Mouse (Mus musculus): ENCODE data around the gene Mei1.
"Not testable (repeated sequence)": the region's sequence is repeated elsewhere in the genome, so short reads cannot be mapped to it uniquely, and the experiment has no call there.

Gene Mei1

DNA sequence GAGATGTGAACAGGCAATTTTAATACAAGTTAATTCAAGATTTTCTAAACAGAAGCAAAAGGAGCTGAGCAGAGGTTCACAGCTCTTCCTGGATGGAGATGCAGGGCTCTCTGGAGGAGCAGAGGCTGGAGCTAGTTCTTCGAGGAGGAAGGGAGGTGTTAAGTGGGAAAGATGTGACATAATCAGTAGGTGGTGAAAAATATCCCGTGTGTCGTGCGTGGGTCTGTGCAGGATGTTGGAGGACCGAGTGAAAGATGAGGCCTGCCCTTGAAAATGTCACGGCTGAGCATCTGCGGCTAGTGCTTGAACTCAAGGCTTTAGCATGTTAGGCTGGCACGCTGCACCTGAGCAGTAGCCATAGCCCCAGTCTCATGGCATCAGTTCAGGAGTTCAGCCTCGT is 15.8 kb downstream of the Mei1 start:
- no peak for DNase-seq (ENCODE audit: low spot score in 2 of 2)

- no peak for DNase-seq (ENCODE audit: low spot score in 2 of 2)
These were observed 16.3 kb downstream of the Mei1 start for GRCm38 (mm10) chr15:82086131-82086530.

GRCm38 (mm10) chr15:82087266-82087665 is 17.5 kb downstream of the Mei1 start:
- no peak for DNase-seq (ENCODE audit: low spot score in 2 of 2)

- DNase-seq (ENCODE audit: low spot score in 2 of 2): no peak
These were observed 21.3 kb downstream of the Mei1 start for GRCm38 (mm10) chr15:82091061-82091460.

GRCm38 (mm10) chr15:82106953-82107555 is 37.3 kb downstream of the Mei1 start:
- DNase-seq (ENCODE audit: low spot score in 2 of 2): peak in 1 of 2 experiments; percentile 34

DNA sequence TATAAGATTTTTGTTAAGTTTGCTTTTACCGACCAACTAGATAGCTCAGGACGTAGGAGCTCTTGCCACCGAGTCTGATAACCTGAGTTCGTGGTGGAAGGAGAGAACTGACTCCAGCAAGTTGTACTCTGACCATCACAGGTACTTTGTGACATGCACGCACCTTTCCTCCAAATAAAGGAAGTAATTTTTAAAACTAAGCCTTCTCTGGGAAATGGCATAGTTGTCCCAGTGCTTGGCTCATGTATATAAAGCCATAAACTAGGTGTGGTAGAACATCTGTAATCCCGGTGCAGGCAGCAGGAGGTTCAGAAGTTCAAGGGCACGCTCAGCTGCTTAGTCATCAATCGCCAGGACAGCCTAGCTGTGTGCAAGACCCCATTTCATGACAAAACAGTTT is 50.7 kb downstream of the Mei1 start:
- DNase-seq (ENCODE audit: low spot score in 2 of 2): no peak

GRCm38 (mm10) chr15:82126690-82127089 is 56.9 kb downstream of the Mei1 start:
- not testable (repeated sequence) for DNase-seq (ENCODE audit: low spot score in 2 of 2)

DNA sequence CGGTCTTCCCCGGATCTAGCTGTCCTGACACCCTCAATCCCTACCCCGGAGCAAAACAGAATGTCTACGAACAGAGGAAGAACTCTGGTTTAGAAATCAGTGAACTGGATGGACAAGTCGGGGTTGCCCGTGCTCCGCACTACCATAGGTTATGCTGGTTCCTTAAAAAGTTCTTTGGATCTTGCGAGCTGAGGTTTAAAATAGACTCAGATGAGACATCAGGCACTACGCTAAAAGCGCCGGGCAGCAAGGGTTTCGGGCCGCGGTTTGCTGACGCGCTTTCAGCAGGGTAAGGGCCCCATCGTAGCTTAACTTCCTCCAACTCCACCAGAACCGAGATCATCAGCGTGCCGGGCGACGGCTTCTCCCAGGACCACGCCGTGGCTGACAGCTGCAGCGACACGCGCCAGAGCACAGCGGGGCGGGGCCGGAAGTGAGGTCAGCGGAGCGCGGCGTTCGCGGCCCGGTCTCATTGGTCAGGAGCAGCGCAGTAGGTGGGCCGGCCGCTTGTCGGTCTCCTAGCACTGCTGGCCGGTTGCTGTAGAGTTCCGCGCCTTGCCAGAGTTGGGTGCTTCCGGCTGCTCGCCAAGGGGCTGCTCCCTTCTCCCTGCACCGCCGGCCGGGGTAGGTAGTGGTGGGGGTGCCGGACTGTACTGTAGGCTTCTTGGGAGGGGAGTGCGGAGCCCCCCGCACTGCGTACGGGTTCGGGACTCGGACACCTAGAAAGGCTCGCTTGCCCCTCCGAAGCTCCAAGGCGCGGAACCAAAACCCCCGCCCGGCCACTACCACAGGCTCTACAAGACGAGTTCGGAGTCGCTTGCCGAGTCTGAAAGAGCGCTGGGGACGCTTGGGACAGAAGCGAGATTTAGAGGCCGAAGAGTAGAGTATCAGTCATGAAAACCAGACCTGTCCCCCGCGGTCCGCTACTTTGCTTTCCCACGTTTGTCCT is 57.9 kb downstream of the Mei1 start, which contains the start of gene Ccdc134:
Ccdc134 (plus strand) TSS at position 497 of the 949 bp plus-strand sequence.
- peak; percentile 90 to 96 for DNase-seq (ENCODE audit: low spot score in 2 of 2)

- DNase-seq (ENCODE audit: low spot score in 2 of 2): no peak
These were observed 58.6 kb downstream of the Mei1 start for GRCm38 (mm10) chr15:82128398-82128797.

- DNase-seq (ENCODE audit: low spot score in 2 of 2): no peak
These were observed 60.8 kb downstream of the Mei1 start for GRCm38 (mm10) chr15:82130599-82130998.

DNA sequence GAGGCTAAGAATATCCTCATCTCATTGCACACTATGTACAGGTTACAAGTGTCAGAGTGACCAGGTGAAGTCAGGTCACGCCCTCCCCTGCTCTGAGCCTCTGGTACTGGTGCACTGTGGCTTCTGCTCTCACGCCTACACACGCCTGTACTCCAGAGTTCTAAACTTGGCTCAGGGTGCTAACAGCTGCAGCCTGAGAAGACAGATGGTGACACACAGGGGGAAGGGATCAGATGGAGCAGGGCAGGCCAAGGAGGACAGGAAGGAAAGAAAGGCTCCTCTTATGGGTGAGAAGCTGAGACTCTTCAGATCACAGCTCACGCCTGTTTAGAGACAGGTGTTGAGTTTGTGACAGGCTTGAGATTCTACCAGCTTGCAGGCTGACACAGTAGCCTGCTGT is 65.6 kb downstream of the Mei1 start:
- no peak for DNase-seq (ENCODE audit: low spot score in 2 of 2)

DNA sequence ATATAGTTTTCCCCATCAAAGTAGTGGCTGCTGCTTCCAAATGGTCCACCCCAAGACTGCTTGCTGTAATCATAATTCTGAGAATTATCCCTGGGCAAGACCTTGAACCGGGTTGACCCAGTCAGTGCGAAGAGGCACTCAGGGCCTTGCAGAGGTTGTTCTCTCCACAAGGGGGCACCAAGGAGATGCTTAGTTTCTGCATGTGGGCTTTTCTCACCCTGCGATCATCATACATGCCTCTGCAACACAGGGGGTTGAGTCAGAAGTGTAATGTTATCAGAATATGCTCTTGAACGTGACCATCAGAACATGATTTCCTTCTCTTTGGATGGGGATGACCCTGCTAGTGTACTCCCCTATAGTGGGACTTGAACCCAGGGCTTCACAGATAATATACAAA is 68.8 kb downstream of the Mei1 start:
- peak in 1 of 2 experiments; percentile 68 for DNase-seq (ENCODE audit: low spot score in 2 of 2)

DNA sequence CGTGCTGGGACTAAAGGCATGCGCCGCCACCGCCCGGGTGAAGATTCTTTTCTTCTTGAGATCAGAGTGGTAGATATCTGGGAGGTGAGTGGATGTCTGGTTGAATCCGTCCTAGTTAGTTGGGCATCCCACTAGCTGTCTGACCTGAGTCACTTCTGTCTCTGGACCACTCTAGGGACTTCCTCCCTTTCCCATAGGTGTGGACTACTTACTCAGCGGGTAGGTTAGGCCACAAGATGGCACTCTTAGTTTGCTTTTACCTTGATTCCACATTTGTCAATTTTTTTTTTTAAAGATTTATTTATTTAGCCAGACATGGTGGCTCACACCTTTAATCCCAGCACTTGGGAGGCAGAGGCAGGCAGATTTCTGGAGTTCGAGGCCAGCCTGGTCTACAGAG is 69.4 kb downstream of the Mei1 start:
- no peak for DNase-seq (ENCODE audit: low spot score in 2 of 2)

- DNase-seq (ENCODE audit: low spot score in 2 of 2): no peak
These were observed 70.6 kb downstream of the Mei1 start for GRCm38 (mm10) chr15:82140355-82140754.

GRCm38 (mm10) chr15:82144157-82144556 is 74.4 kb downstream of the Mei1 start:
- no peak for DNase-seq (ENCODE audit: low spot score in 2 of 2)

GRCm38 (mm10) chr15:82145408-82145807 is 75.6 kb downstream of the Mei1 start:
- no peak for DNase-seq (ENCODE audit: low spot score in 2 of 2)

GRCm38 (mm10) chr15:82145851-82146769 is 76.3 kb downstream of the Mei1 start:
- no peak for DNase-seq (ENCODE audit: low spot score in 2 of 2)

DNA sequence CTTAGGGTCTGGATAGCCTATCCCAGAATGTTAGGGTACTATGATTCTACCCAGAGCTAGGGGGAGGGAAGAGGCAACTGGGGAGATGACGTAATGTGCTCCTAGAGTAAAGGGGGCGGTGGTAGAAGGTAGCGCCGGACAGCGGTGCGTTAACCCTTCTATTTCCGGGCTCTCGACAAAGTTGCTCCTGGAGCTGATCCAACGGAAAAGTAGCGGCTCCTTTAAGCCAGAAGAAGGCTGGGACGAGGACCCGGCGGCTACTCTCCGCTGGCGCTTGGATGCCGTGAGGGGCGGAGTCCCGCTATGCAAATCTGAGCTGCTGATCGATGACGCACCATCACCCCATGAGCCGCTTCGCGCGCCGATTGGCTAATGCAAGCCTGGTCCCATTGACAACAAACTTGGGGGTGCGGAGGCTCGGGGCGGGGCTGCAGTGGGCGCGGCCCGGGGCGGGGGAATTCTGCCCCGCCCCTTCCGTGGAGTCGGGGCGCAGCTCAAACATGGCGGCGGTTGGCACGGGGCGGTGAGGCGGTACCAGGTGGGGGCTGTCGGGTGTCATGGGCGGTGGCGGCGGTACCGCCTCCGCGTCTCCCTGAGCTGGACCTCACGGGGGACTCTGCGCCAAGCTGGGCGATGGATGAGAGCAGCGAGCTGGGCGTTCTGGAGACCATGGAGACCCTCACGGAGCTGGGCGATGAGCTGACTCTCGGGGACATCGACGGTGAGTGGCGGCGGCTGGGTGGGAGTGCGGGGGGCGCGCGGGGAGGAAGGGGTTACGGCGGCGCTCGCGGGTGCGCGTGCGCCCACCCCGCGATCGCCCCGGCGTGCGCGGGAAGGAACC is 77.2 kb downstream of the Mei1 start, which contains the start of gene Srebf2:
Srebf2 (plus strand) TSS at position 412 of the 841 bp plus-strand sequence.
- peak; percentile 92 to 95 for DNase-seq (ENCODE audit: low spot score in 2 of 2)

- DNase-seq (ENCODE audit: low spot score in 2 of 2): peak in 1 of 2 experiments; percentile 29
These were observed 77.9 kb downstream of the Mei1 start for GRCm38 (mm10) chr15:82147611-82148111.

- DNase-seq (ENCODE audit: low spot score in 2 of 2): no peak
These were observed 78.7 kb downstream of the Mei1 start for GRCm38 (mm10) chr15:82148510-82148911.

DNA sequence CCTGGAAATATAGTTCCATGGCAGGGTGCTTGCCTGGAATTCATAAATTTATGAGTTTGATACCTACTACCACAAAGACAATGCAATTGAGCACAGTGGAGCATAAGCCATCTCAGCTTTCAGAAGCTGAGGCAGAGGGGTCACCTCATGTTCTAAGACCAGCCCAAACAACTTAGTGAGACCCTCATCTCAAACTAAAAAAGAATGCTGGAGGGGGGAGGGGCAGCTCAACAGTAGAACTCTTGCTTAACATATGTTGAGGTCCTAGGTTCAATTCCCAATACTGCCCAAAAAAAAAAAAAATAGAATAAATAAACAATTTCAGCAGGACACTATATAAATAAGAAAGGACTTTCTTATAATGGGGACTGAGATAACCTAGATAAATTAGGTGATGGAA is 80.2 kb downstream of the Mei1 start:
- no peak for DNase-seq (ENCODE audit: low spot score in 2 of 2)
